Mouse (Mus musculus) neutrophil, adult 59 days (primary cell): Measurements from ENCODE around the gene Gm10058. TPM values are rescaled to one million over a fixed set of nuclear protein-coding genes. Genes with fewer than 3 reads are reported as not detected.

Experiments
- total RNA-seq, 2 experiments: library from RNA; stranded (reverse); gene quantifications; 1 replicate in 1 of 2; 2 replicates in 1 of 2; pipeline ENCODE4 v1.2.4; 2023

Gm10058 gene
- not detected for total RNA-seq

DNA sequence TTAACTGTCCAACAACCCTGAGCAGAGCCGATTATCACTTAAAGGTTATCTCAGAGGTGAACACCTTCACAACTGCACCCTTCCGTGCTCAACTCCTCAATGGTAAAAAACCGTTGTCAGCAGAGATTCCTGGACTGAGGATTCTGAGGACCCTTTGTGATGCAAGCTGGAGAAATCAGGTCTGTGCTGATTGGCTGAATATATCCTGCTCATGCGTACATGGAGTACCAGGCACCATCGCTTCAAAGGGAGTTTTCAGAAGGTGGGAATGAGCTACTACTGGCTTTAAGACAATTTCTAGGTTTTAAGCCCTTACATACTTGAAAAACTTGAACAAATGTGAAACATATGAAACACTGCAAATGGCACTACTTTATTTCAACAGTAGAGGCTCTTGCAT lies at the start of gene Gm10058:
Gm10058 (minus strand) TSS at position 101 of the 400 bp plus-strand sequence.

